Mouse (Mus musculus) stomach, postnatal 0 days (tissue): Measurements from ENCODE around the gene Trabd2b. TPM values are rescaled to one million over a fixed set of nuclear protein-coding genes. Genes with fewer than 3 reads are reported as not detected.
A peak's percentile ranks its signal among the peaks of the same experiment; 100 is the strongest.

Source experiments
- ATAC-seq: fragments of 200-750 bp; cut with Nextera tagmentation; 2 replicates; pipeline ENCODE4 v1.8.0; 2017; ENCODE audit not compliant: low FRiP score, low TSS enrichment
- DNase-seq: peaks from one replicate; pipeline ENCODE4 v3.0.0-alpha.2; 2016; ENCODE audit warnings: low spot score
- H3K27ac ChIP-seq: fragments of 300-500 bp; sonication (generic); replicated peaks from 2 replicates; pipeline ENCODE4 v1.5.1; 2014; ENCODE audit warnings: mild to moderate bottlenecking, control low read depth
- H3K27me3 ChIP-seq: fragments of 300-500 bp; sonication (generic); 2 replicates; pipeline ENCODE4 v1.6.1; 2014; ENCODE audit warnings: low read length; ENCODE audit not compliant: control insufficient read depth, insufficient read depth
- H3K36me3 ChIP-seq: fragments of 300-500 bp; sonication (generic); 2 replicates; pipeline ENCODE4 v1.6.1; 2014; ENCODE audit warnings: low read length, mixed read lengths; ENCODE audit not compliant: control insufficient read depth, insufficient read depth
- H3K4me1 ChIP-seq: fragments of 300-500 bp; sonication (generic); replicated peaks from 2 replicates; pipeline ENCODE4 v1.6.1; 2014; ENCODE audit warnings: antibody characterized with exemption; ENCODE audit not compliant: control insufficient read depth, insufficient read depth
- H3K4me2 ChIP-seq: fragments of 300-500 bp; sonication (generic); replicated peaks from 2 replicates; pipeline ENCODE4 v1.6.1; 2014; ENCODE audit warnings: low read depth, mild to moderate bottlenecking, control low read depth, moderate library complexity
- H3K4me3 ChIP-seq: fragments of 300-500 bp; sonication (generic); 2 replicates; pipeline ENCODE4 v1.5.1; 2014; ENCODE audit warnings: low read depth, low read length, control low read depth
- H3K9ac ChIP-seq: fragments of 300-500 bp; sonication (generic); 2 replicates; pipeline ENCODE4 v1.6.1; 2014; ENCODE audit warnings: mild to moderate bottlenecking, low read length, control low read depth, mixed read lengths
- H3K9me3 ChIP-seq: fragments of 300-500 bp; sonication (generic); 2 replicates; pipeline ENCODE4 v1.6.1; 2016; ENCODE audit warnings: low read length; ENCODE audit not compliant: control insufficient read depth
- CTCF ChIP-seq: IDR thresholded peaks from 2 replicates; pipeline ENCODE4 v1.5.1; 2016; ENCODE audit warnings: antibody characterized with exemption, low read depth, mild to moderate bottlenecking, moderate library complexity
- EP300 ChIP-seq: optimal IDR thresholded peaks from 2 replicates; pipeline ENCODE3; 2016; ENCODE audit warnings: antibody characterized with exemption
- WGBS: fragments of 180-500 bp; shearing (Covaris S2); extraction: QIAGEN DNeasy Blood & Tissue Kit; methylation state at CpG from one replicate; pipeline ENCODE4 v1.1.7; 2014; 5-methylcytosine and 5-hydroxymethylcytosine counted together
- polyA plus RNA-seq: library from polyadenylated mRNA; unstranded; fragments of >200 nt; fragmentation: Nextera tagmentation; extraction: Ambion mirVana; gene quantifications from 2 replicates; pipeline ENCODE4 v1.2.1, GENCODE M21; 2015

The Trabd2b gene
- polyA plus RNA-seq, 1 experiment from 2014 or later = 0.61 TPM

GRCm38 (mm10) chr4:114386395-114386811 is 20.1 kb upstream of the Trabd2b start:
- H3K4me2 ChIP-seq = no peak overlapping the region
- DNase-seq (peak; percentile 21), ATAC-seq (peak; percentile 32; the same call in 1 of the 2 replicates)
- no peaks in the 10 kb centered on the region for H3K9me3 ChIP-seq
- no peak overlapping the region for H3K27ac ChIP-seq
- H3K36me3 ChIP-seq = no peaks in the 10 kb centered on the region
- H3K4me3 ChIP-seq = no peak overlapping the region
- TF ChIP-seq CTCF (peak; percentile 9; the same call in 1 of the 2 replicates), EP300 (no peak)
- no peak overlapping the region for H3K9ac ChIP-seq
- no peaks in the 10 kb centered on the region for H3K27me3 ChIP-seq
- H3K4me1 ChIP-seq = no peaks in the 10 kb centered on the region
- WGBS = 43% methylated on average over 2 of the region's 2 CpGs

GRCm38 (mm10) chr4:114387527-114388135 is 18.9 kb upstream of the Trabd2b start:
- Histone ChIP-seq H3K36me3 (no peaks in the 10 kb centered on the region), H3K4me2 (no peak overlapping the region), H3K9ac (no peak overlapping the region), H3K4me1 (no peaks in the 10 kb centered on the region), H3K27me3 (no peaks in the 10 kb centered on the region), H3K9me3 (no peaks in the 10 kb centered on the region), H3K27ac (no peak overlapping the region), H3K4me3 (no peak overlapping the region)
- 0 out of 2 replicates have a peak, but pooled peaks have one; percentile 16 for TF ChIP-seq CTCF
- no peak for TF ChIP-seq EP300
- DNase-seq = no peak
- WGBS = 35% methylated on average over 2 of the region's 2 CpGs
- ATAC-seq = no peak

- H3K9me3 ChIP-seq = no peaks in the 10 kb centered on the region
- H3K4me3 ChIP-seq = no peak overlapping the region
- ATAC-seq (no peak; the same call in 1 of the 2 replicates), DNase-seq (no peak)
- H3K27me3 ChIP-seq = no peaks in the 10 kb centered on the region
- H3K4me2 ChIP-seq = no peak overlapping the region
- TF ChIP-seq CTCF (no peak), EP300 (no peak)
- no peak overlapping the region for H3K27ac ChIP-seq
- no peaks in the 10 kb centered on the region for H3K36me3 ChIP-seq
- 74% methylated on average over 3 of the region's 3 CpGs for WGBS
- no peaks in the 10 kb centered on the region for H3K4me1 ChIP-seq
- H3K9ac ChIP-seq = no peak overlapping the region
Measured at GRCm38 (mm10) chr4:114388306-114388705, 18.2 kb upstream of the Trabd2b start.

GRCm38 (mm10) chr4:114389653-114390052 is 16.9 kb upstream of the Trabd2b start:
- H3K36me3 ChIP-seq = no peaks in the 10 kb centered on the region
- no peaks in the 10 kb centered on the region for H3K9me3 ChIP-seq
- H3K4me2 ChIP-seq = no peak overlapping the region
- DNase-seq (no peak), ATAC-seq (no peak; the same call in 1 of the 2 replicates)
- no peaks in the 10 kb centered on the region for H3K27me3 ChIP-seq
- TF ChIP-seq CTCF (no peak), EP300 (no peak)
- H3K27ac ChIP-seq = no peak overlapping the region
- no peaks in the 10 kb centered on the region for H3K4me1 ChIP-seq
- H3K9ac ChIP-seq = no peak overlapping the region
- H3K4me3 ChIP-seq = no peak overlapping the region

- no peaks in the 10 kb centered on the region for H3K36me3 ChIP-seq
- TF ChIP-seq CTCF (peak; percentile 67), EP300 (no peak)
- no peak overlapping the region for H3K27ac ChIP-seq
- H3K4me1 ChIP-seq = no peaks in the 10 kb centered on the region
- no peaks in the 10 kb centered on the region for H3K27me3 ChIP-seq
- H3K9ac ChIP-seq = no peak overlapping the region
- ATAC-seq (no peak), DNase-seq (no peak)
- no peak overlapping the region for H3K4me2 ChIP-seq
- no peak overlapping the region for H3K4me3 ChIP-seq
- no peaks in the 10 kb centered on the region for H3K9me3 ChIP-seq
Measured at GRCm38 (mm10) chr4:114397625-114398024, 8.9 kb upstream of the Trabd2b start.

- ATAC-seq = no peak
Measured at GRCm38 (mm10) chr4:114399821-114400220, 6.7 kb upstream of the Trabd2b start.

More at GRCm38 (mm10) chr4:114399821-114400220, 6.7 kb upstream of the Trabd2b start:
- H3K9ac ChIP-seq = no peak overlapping the region
- no peaks in the 10 kb centered on the region for H3K27me3 ChIP-seq
- no peak for DNase-seq
- 60% methylated on average over 3 of the region's 3 CpGs for WGBS
- H3K27ac ChIP-seq = no peak overlapping the region
- H3K4me2 ChIP-seq = no peak overlapping the region
- H3K9me3 ChIP-seq = no peaks in the 10 kb centered on the region
- TF ChIP-seq EP300 (no peak), CTCF (no peak)
- no peak overlapping the region for H3K4me3 ChIP-seq
- no peaks in the 10 kb centered on the region for H3K4me1 ChIP-seq
- no peaks in the 10 kb centered on the region for H3K36me3 ChIP-seq
